Mouse (Mus musculus) midbrain, embryonic 10.5 days (tissue): ENCODE measurements around the gene Kif5c. TPM values are rescaled to one million over a fixed set of nuclear protein-coding genes. Genes with fewer than 3 reads are reported as not detected.

Experiments
- DNase-seq: peaks from one replicate; pipeline ENCODE4 v3.0.0-alpha.2; 2017; ENCODE audit warnings: low spot score
- H3K27ac ChIP-seq: fragments of 300-500 bp; sonication (generic); replicated peaks from 2 replicates; pipeline ENCODE4 v1.5.1; 2016; ENCODE audit warnings: mild to moderate bottlenecking
- H3K27me3 ChIP-seq: fragments of 300-500 bp; sonication (generic); 2 replicates; pipeline ENCODE4 v1.6.1; 2016; ENCODE audit warnings: low read depth, mild to moderate bottlenecking; ENCODE audit not compliant: poor library complexity, severe bottlenecking
- H3K36me3 ChIP-seq: fragments of 300-500 bp; sonication (generic); 2 replicates; pipeline ENCODE4 v1.6.1; 2016; ENCODE audit warnings: mild to moderate bottlenecking, moderate library complexity
- H3K4me1 ChIP-seq: fragments of 300-500 bp; sonication (generic); 2 replicates; pipeline ENCODE4 v1.6.1; 2016
- H3K4me3 ChIP-seq: fragments of 300-500 bp; sonication (generic); 2 replicates; pipeline ENCODE4 v1.5.1; 2016; ENCODE audit warnings: mild to moderate bottlenecking, moderate library complexity
- H3K9me3 ChIP-seq: fragments of 300-500 bp; sonication (generic); replicated peaks from 2 replicates; pipeline ENCODE4 v1.6.1; 2016; ENCODE audit warnings: mild to moderate bottlenecking
- WGBS: fragments of 180-500 bp; shearing (Covaris S2); methylation state at CpG from one replicate; pipeline ENCODE4 v1.1.7; 2016; 5-methylcytosine and 5-hydroxymethylcytosine counted together
- polyA plus RNA-seq: library from polyadenylated mRNA; unstranded; fragments of >200 nt; fragmentation: Nextera tagmentation; extraction: Ambion mirVana; gene quantifications from 2 replicates; pipeline ENCODE4 v1.2.1, GENCODE M21; 2016

Kif5c gene
- polyA plus RNA-seq, 1 experiment from 2014 or later, result 37.3 TPM

- no peaks in the 10 kb centered on the region; the same call in 1 of the 2 replicates for H3K27me3 ChIP-seq
- DNase-seq, result no peak
- no peak overlapping the region for H3K4me3 ChIP-seq
- H3K4me1 ChIP-seq, result peaks cover 4% of the 10 kb centered on the region; the same call in 1 of the 2 replicates
- 23% methylated on average over 11 of the region's 11 CpGs for WGBS
- no peaks in the 10 kb centered on the region for H3K9me3 ChIP-seq
- H3K27ac ChIP-seq, result no peak overlapping the region
- no peaks in the 10 kb centered on the region for H3K36me3 ChIP-seq
These were observed 192.3 kb downstream of the Kif5c start for GRCm38 (mm10) chr2:49811420-49811819.

GRCm38 (mm10) chr2:49811871-49812363 is 192.8 kb downstream of the Kif5c start:
- Histone ChIP-seq H3K4me3 (no peak overlapping the region), H3K27me3 (no peaks in the 10 kb centered on the region; the same call in 1 of the 2 replicates), H3K9me3 (no peaks in the 10 kb centered on the region), H3K36me3 (no peaks in the 10 kb centered on the region), H3K4me1 (peaks cover 4% of the 10 kb centered on the region; the same call in 1 of the 2 replicates), H3K27ac (no peak overlapping the region)
- WGBS, result 43% methylated on average over 4 of the region's 4 CpGs
- DNase-seq, result no peak

GRCm38 (mm10) chr2:49813151-49813550 is 194.1 kb downstream of the Kif5c start:
- H3K4me1 ChIP-seq, result peaks cover 4% of the 10 kb centered on the region; the same call in 1 of the 2 replicates
- H3K27me3 ChIP-seq, result no peaks in the 10 kb centered on the region; the same call in 1 of the 2 replicates
- WGBS, result 78% methylated on average over 4 of the region's 4 CpGs
- H3K36me3 ChIP-seq, result no peaks in the 10 kb centered on the region
- H3K27ac ChIP-seq, result no peak overlapping the region
- H3K4me3 ChIP-seq, result no peak overlapping the region
- no peaks in the 10 kb centered on the region for H3K9me3 ChIP-seq
- no peak for DNase-seq

- Histone ChIP-seq H3K4me1 (peaks cover 4% of the 10 kb centered on the region; the same call in 1 of the 2 replicates), H3K27me3 (no peaks in the 10 kb centered on the region; the same call in 1 of the 2 replicates), H3K27ac (no peak overlapping the region), H3K9me3 (no peaks in the 10 kb centered on the region), H3K36me3 (no peaks in the 10 kb centered on the region), H3K4me3 (no peak overlapping the region)
- no peak for DNase-seq
- 85% methylated on average over 6 of the region's 6 CpGs for WGBS
These were observed 194.9 kb downstream of the Kif5c start for GRCm38 (mm10) chr2:49814011-49814410.

GRCm38 (mm10) chr2:49815696-49816320 is 196.7 kb downstream of the Kif5c start:
- 75% methylated on average over 3 of the region's 3 CpGs for WGBS
- H3K4me1 ChIP-seq, result peaks cover 4% of the 10 kb centered on the region; the same call in 1 of the 2 replicates

GRCm38 (mm10) chr2:49816549-49816948 is 197.5 kb downstream of the Kif5c start:
- Histone ChIP-seq H3K9me3 (no peaks in the 10 kb centered on the region), H3K36me3 (no peaks in the 10 kb centered on the region), H3K27ac (no peak overlapping the region), H3K4me3 (no peak overlapping the region), H3K27me3 (no peaks in the 10 kb centered on the region; the same call in 1 of the 2 replicates), H3K4me1 (peaks cover 2% of the 10 kb centered on the region; the same call in 1 of the 2 replicates)
- WGBS, result 88% methylated on average over 5 of the region's 5 CpGs
- DNase-seq, result no peak

More at GRCm38 (mm10) chr2:49815696-49816320, 196.7 kb downstream of the Kif5c start:
- no peaks in the 10 kb centered on the region for H3K9me3 ChIP-seq
- no peaks in the 10 kb centered on the region for H3K36me3 ChIP-seq
- DNase-seq, result no peak
- H3K4me3 ChIP-seq, result no peak overlapping the region
- H3K27ac ChIP-seq, result no peak overlapping the region
- H3K27me3 ChIP-seq, result no peaks in the 10 kb centered on the region; the same call in 1 of the 2 replicates

GRCm38 (mm10) chr2:49817151-49817550 is 198.1 kb downstream of the Kif5c start:
- DNase-seq, result no peak
- no peaks in the 10 kb centered on the region; the same call in 1 of the 2 replicates for H3K27me3 ChIP-seq
- no peak overlapping the region for H3K27ac ChIP-seq
- H3K9me3 ChIP-seq, result no peaks in the 10 kb centered on the region
- H3K36me3 ChIP-seq, result no peaks in the 10 kb centered on the region
- 89% methylated on average over 3 of the region's 3 CpGs for WGBS
- H3K4me1 ChIP-seq, result no peaks in the 10 kb centered on the region
- H3K4me3 ChIP-seq, result no peak overlapping the region

- 88% methylated on average over 5 of the region's 5 CpGs for WGBS
- no peak overlapping the region for H3K4me3 ChIP-seq
- no peaks in the 10 kb centered on the region for H3K9me3 ChIP-seq
- H3K36me3 ChIP-seq, result no peaks in the 10 kb centered on the region
- H3K27me3 ChIP-seq, result no peaks in the 10 kb centered on the region
- H3K27ac ChIP-seq, result no peak overlapping the region
- no peak for DNase-seq
- no peaks in the 10 kb centered on the region for H3K4me1 ChIP-seq
These were observed 199.0 kb downstream of the Kif5c start for GRCm38 (mm10) chr2:49818126-49818525.

GRCm38 (mm10) chr2:49822312-49822711 is 203.2 kb downstream of the Kif5c start:
- H3K4me1 ChIP-seq, result no peaks in the 10 kb centered on the region
- H3K4me3 ChIP-seq, result no peak overlapping the region
- no peak for DNase-seq
- H3K36me3 ChIP-seq, result no peaks in the 10 kb centered on the region
- no peak overlapping the region for H3K27ac ChIP-seq
- H3K9me3 ChIP-seq, result no peaks in the 10 kb centered on the region
- H3K27me3 ChIP-seq, result no peaks in the 10 kb centered on the region
- WGBS, result 92% methylated on average over 1 of the region's 1 CpGs

Other genes with a start within 250 kb of the Kif5c start
- gene Epc2, start 167.8 kb upstream of the Kif5c start, polyA plus RNA-seq, result 6.1 and 6.8 TPM in 2 replicates
- 0.53 and 0.93 TPM in 2 replicates for gene Lypd6b, start 168.4 kb downstream of the Kif5c start, polyA plus RNA-seq